Mouse (Mus musculus): Measurements from ENCODE around the gene Gm10959. TPM values are rescaled to one million over a fixed set of nuclear protein-coding genes. Genes with fewer than 3 reads are reported as not detected.

Gene Gm10959
- total and polyA plus RNA-seq, 3 experiments, result not detected

GRCm38 (mm10) chr3:122924009-122924914 is 5.1 kb upstream of the Gm10959 start, which contains the start of gene 1810037I17Rik (continued):
- TF ChIP-seq POLR2AphosphoS5 (IDR thresholded peaks at IDR 0.05; ENCODE audit: borderline replicate concordance, low read depth, low read length), result no peak
- TF ChIP-seq ZNF384 (IDR thresholded peaks at IDR 0.05; ENCODE audit: low read depth, low read length), result no peak
- TF ChIP-seq MAZ (IDR thresholded peaks at IDR 0.05; ENCODE audit: low read depth, low read length), result peak; percentile 78; the same call in 1 of the 2 replicates
- TF ChIP-seq ZC3H11A (IDR thresholded peaks at IDR 0.05; ENCODE audit: low read depth, low read length), result no peak
- no peak for TF ChIP-seq CHD2 (IDR thresholded peaks at IDR 0.05; ENCODE audit: low read length)
- TF ChIP-seq SMC3 (IDR thresholded peaks at IDR 0.05; ENCODE audit: low read depth, low read length), result no peak
- peak; percentile 74 for TF ChIP-seq MAX (IDR thresholded peaks at IDR 0.05; ENCODE audit: low read length)
- peak; percentile 70 for TF ChIP-seq NELFE (IDR thresholded peaks at IDR 0.05; ENCODE audit: low read depth, low read length)
- peak; percentile 94 for TF ChIP-seq NRF1 (IDR thresholded peaks at IDR 0.05; ENCODE audit: insufficient read depth, low read depth, low read length, poor library complexity, severe bottlenecking)

GRCm38 (mm10) chr3:122923147-122923546 is 4.0 kb upstream of the Gm10959 start:
- peak; percentile 64 for DNase-seq (ENCODE audit: low read depth, low spot score)
- no peaks in the 10 kb centered on the region for H3K27me3 ChIP-seq (ENCODE audit: control insufficient read depth in 1 of 2, insufficient read depth in 2 of 2, low read length in 2 of 2)
- H3K36me3 ChIP-seq (ENCODE audit: control insufficient read depth in 1 of 2, insufficient read depth in 2 of 2, low read length in 2 of 2), result peaks cover 0 to 33% of the 10 kb centered on the region in 2 experiments; a peak in 2 of 4 replicates
- peaks cover 9% of the 10 kb centered on the region for H3K79me2 ChIP-seq (ENCODE audit: control insufficient read depth, insufficient read depth, low read length, poor library complexity)
- H3K9me3 ChIP-seq (replicated peaks; ENCODE audit: insufficient read depth, low read length), result no peaks in the 10 kb centered on the region
- H3K9ac ChIP-seq (ENCODE audit: control insufficient read depth, low read depth, low read length, poor library complexity, severe bottlenecking), result peak overlapping the region; percentile 31
- H3K4me1 ChIP-seq (ENCODE audit: control insufficient read depth in 1 of 2, insufficient read depth in 2 of 2, low read length in 2 of 2), result peaks cover 18 to 30% of the 10 kb centered on the region in 2 experiments
- peak overlapping the region; percentile 53 for H3K27ac ChIP-seq (ENCODE audit: control insufficient read depth, low read depth, low read length)
- no peak for TF ChIP-seq CTCF (IDR thresholded peaks at IDR 0.05 in 2 of 3, conservative IDR thresholded peaks at IDR 0.05 in 1 of 3; ENCODE audit: control insufficient read depth in 1 of 3, insufficient read depth in 1 of 3, low read depth in 2 of 3, low read length in 3 of 3, poor library complexity in 1 of 3, severe bottlenecking in 1 of 3)
- no peak for TF ChIP-seq CHD1 (IDR thresholded peaks at IDR 0.05; ENCODE audit: low read depth, low read length)
- TF ChIP-seq MAFK (IDR thresholded peaks at IDR 0.05; ENCODE audit: borderline replicate concordance, low read depth, low read length), result no peak
- peak; percentile 10; the same call in 1 of the 2 replicates for TF ChIP-seq GATA1 (IDR thresholded peaks at IDR 0.05; ENCODE audit: low read depth, low read length)
- peak; percentile 41 for TF ChIP-seq TAL1 (IDR thresholded peaks at IDR 0.05; ENCODE audit: low read length)
- no peak for TF ChIP-seq RAD21 (IDR thresholded peaks at IDR 0.05; ENCODE audit: low read depth, low read length)
- TF ChIP-seq MYB (IDR thresholded peaks at IDR 0.05; ENCODE audit: low read depth, low read length), result no peak
- no peak for TF ChIP-seq NELFE (IDR thresholded peaks at IDR 0.05; ENCODE audit: low read depth, low read length)
- TF ChIP-seq TCF12 (IDR thresholded peaks at IDR 0.05; ENCODE audit: low read depth, low read length), result no peak
- peak overlapping the region; percentile 38 to 88 for H3K4me3 ChIP-seq (ENCODE audit: control insufficient read depth in 1 of 2, insufficient read depth in 1 of 2, low read depth in 2 of 2, low read length in 2 of 2)
